Mouse (Mus musculus): ENCODE data around the gene Fam76b.

The Fam76b gene

GRCm38 (mm10) chr9:13871631-13872030 is 44.1 kb downstream of the Fam76b start:
- no peak for DNase-seq (ENCODE audit: low spot score)

GRCm38 (mm10) chr9:13874359-13874758 is 46.8 kb downstream of the Fam76b start:
- DNase-seq (ENCODE audit: low spot score), result no peak

- DNase-seq (ENCODE audit: low spot score), result no peak
Observed at GRCm38 (mm10) chr9:13875340-13875739, 47.8 kb downstream of the Fam76b start.

GRCm38 (mm10) chr9:13880761-13881160 is 53.2 kb downstream of the Fam76b start:
- DNase-seq (ENCODE audit: low spot score), result no peak

GRCm38 (mm10) chr9:13882478-13882877 is 55.0 kb downstream of the Fam76b start:
- DNase-seq (ENCODE audit: low spot score), result no peak

GRCm38 (mm10) chr9:13888981-13889380 is 61.5 kb downstream of the Fam76b start:
- no peak for DNase-seq (ENCODE audit: low spot score)

- peak; percentile 67 for DNase-seq (ENCODE audit: low spot score)
Observed at GRCm38 (mm10) chr9:13889657-13890056, 62.1 kb downstream of the Fam76b start.

GRCm38 (mm10) chr9:13890171-13890570 is 62.7 kb downstream of the Fam76b start:
- DNase-seq (ENCODE audit: low spot score), result no peak

- no peak for DNase-seq (ENCODE audit: low spot score)
Observed at GRCm38 (mm10) chr9:13891888-13892287, 64.4 kb downstream of the Fam76b start.

- no peak for DNase-seq (ENCODE audit: low spot score)
Observed at GRCm38 (mm10) chr9:13893044-13893443, 65.5 kb downstream of the Fam76b start.

- DNase-seq (ENCODE audit: low spot score), result no peak
Observed at GRCm38 (mm10) chr9:13894491-13894890, 67.0 kb downstream of the Fam76b start.

GRCm38 (mm10) chr9:13894936-13895335 is 67.4 kb downstream of the Fam76b start:
- DNase-seq (ENCODE audit: low spot score), result no peak

- no peak for DNase-seq (ENCODE audit: low spot score)
Observed at GRCm38 (mm10) chr9:13896055-13896454, 68.5 kb downstream of the Fam76b start.

GRCm38 (mm10) chr9:13898510-13899305 is 71.2 kb downstream of the Fam76b start:
- no peak for DNase-seq (ENCODE audit: low spot score)

- DNase-seq (ENCODE audit: low spot score), result no peak
Observed at GRCm38 (mm10) chr9:13902030-13902429, 74.5 kb downstream of the Fam76b start.

GRCm38 (mm10) chr9:13904091-13904779 is 76.7 kb downstream of the Fam76b start:
- no peak for DNase-seq (ENCODE audit: low spot score)

All from yolk sac, embryonic 10.5 days (tissue).